Mouse (Mus musculus) lung, embryonic 16.5 days (tissue): Measurements from ENCODE around the gene Efcab9. TPM values are rescaled to one million over a fixed set of nuclear protein-coding genes. Genes with fewer than 3 reads are reported as not detected.

Experiments
- ATAC-seq: fragments of 200-750 bp; cut with Nextera tagmentation; 2 replicates; pipeline ENCODE4 v1.8.0; 2017; ENCODE audit warnings: low read depth, mild to moderate bottlenecking, moderate library complexity
- H3K27ac ChIP-seq: fragments of 300-500 bp; sonication (generic); 2 replicates; pipeline ENCODE4 v1.5.1; 2014; ENCODE audit warnings: mild to moderate bottlenecking, control low read depth, low read length
- H3K27me3 ChIP-seq: fragments of 300-500 bp; sonication (generic); 2 replicates; pipeline ENCODE4 v1.6.1; 2014; ENCODE audit warnings: low read depth, low read length, mixed read lengths; ENCODE audit not compliant: control insufficient read depth, insufficient read depth
- H3K36me3 ChIP-seq: fragments of 300-500 bp; sonication (generic); 2 replicates; pipeline ENCODE4 v1.6.1; 2014; ENCODE audit warnings: low read length; ENCODE audit not compliant: control insufficient read depth, insufficient read depth
- H3K4me1 ChIP-seq: fragments of 300-500 bp; sonication (generic); replicated peaks from 2 replicates; pipeline ENCODE4 v1.6.1; 2014; ENCODE audit warnings: low read length, mixed read lengths; ENCODE audit not compliant: control insufficient read depth, insufficient read depth
- H3K4me2 ChIP-seq: fragments of 300-500 bp; sonication (generic); 2 replicates; pipeline ENCODE4 v1.6.1; 2014; ENCODE audit warnings: low read depth, low read length, control low read depth
- H3K4me3 ChIP-seq: fragments of 300-500 bp; sonication (generic); 2 replicates; pipeline ENCODE4 v1.5.1; 2014; ENCODE audit warnings: mild to moderate bottlenecking, low read length, control low read depth
- H3K9ac ChIP-seq: fragments of 300-500 bp; sonication (generic); 2 replicates; pipeline ENCODE4 v1.6.1; 2014; ENCODE audit warnings: low read length, control low read depth
- H3K9me3 ChIP-seq: fragments of 300-500 bp; sonication (generic); 2 replicates; pipeline ENCODE4 v1.6.1; 2016; ENCODE audit warnings: low read length; ENCODE audit not compliant: control insufficient read depth
- WGBS: fragments of 180-500 bp; shearing (Covaris S2); extraction: QIAGEN DNeasy Blood & Tissue Kit; methylation state at CpG from one replicate; pipeline ENCODE4 v1.1.7; 2014; 5-methylcytosine and 5-hydroxymethylcytosine counted together
- polyA plus RNA-seq: library from polyadenylated mRNA; unstranded; fragments of >200 nt; fragmentation: Nextera tagmentation; extraction: Ambion mirVana; gene quantifications from 2 replicates; pipeline ENCODE4 v1.2.1, GENCODE M21; 2015

Gene Efcab9
- polyA plus RNA-seq, 1 experiment from 2014 or later = 0.79 TPM

GRCm38 (mm10) chr11:32568060-32568459 is 36.2 kb upstream of the Efcab9 start:
- no peak overlapping the region for H3K4me2 ChIP-seq
- H3K9me3 ChIP-seq = no peaks in the 10 kb centered on the region
- no peaks in the 10 kb centered on the region for H3K36me3 ChIP-seq
- no peak for ATAC-seq
- no peak overlapping the region for H3K4me3 ChIP-seq
- WGBS = 78% methylated on average over 7 of the region's 7 CpGs
- H3K27me3 ChIP-seq = no peaks in the 10 kb centered on the region
- no peak overlapping the region for H3K27ac ChIP-seq
- peaks cover 18% of the 10 kb centered on the region for H3K4me1 ChIP-seq
- H3K9ac ChIP-seq = no peak overlapping the region

DNA sequence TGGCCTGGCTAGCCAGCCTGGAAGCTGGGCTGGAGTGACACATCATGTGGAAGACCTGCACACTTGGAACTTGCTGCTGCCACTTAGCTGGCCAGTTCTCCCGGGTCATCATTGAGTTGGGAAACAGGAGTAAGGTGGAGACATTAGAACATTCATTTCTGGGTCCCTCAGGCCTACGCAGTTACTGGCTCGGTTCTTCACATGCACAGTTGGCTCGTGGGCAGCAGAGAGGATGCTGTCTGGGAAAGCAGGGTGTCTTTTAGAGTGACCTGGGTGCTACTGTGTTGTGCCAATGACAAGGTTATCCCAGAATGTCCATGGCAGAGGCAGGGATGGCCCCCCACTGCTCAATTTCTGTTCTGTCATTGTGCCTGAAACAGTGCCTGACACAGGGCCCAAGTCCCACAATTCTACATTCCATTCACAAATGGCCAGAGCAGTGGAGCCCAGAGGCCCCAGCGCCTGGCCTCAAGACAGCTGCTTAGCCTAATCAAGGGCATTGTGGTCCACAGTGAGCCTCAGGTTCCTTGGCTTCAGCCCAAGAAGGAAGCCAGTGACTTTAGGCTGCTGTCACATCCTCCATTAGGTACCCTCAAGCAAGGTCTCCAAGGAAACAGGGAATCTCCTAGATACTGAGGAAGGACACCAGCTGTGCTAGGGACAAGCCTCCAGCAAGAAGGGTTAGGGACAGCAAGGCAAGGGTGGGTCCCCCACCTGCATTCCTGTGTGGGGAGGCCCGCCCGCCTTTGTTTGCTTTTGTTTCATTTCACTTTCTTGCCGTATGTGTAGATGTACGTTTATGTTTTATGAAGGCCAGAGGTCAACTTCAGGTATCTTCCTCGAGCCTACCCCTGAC is 35.3 kb upstream of the Efcab9 start:
- no peak for ATAC-seq
- WGBS = 74% methylated on average over 10 of the region's 10 CpGs
- H3K9ac ChIP-seq = no peak overlapping the region
- no peaks in the 10 kb centered on the region for H3K9me3 ChIP-seq
- H3K4me3 ChIP-seq = no peak overlapping the region
- no peaks in the 10 kb centered on the region for H3K27me3 ChIP-seq
- H3K27ac ChIP-seq = no peak overlapping the region
- no peaks in the 10 kb centered on the region for H3K36me3 ChIP-seq
- H3K4me2 ChIP-seq = no peak overlapping the region
- peaks cover 18% of the 10 kb centered on the region for H3K4me1 ChIP-seq

DNA sequence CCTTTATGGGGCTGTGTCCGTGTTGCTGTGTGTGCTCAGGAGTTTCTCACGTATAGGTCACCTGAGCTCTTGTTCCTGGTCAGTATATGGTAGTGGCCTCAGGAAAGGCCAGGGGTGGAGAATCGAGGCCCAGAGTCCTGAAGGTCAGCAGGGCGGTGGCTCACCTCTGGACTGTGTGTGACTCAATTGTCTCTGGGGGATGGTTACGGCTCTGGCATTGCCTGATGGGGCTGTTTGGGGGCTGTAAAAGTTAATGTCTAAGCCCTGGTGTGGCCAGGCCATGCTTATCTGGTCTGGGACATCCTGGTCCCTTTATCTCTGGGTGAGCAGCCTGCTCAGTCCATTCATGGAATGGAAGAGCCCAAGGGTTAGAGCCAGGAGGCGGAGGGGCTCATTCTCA is 34.3 kb upstream of the Efcab9 start:
- no peak for ATAC-seq
- Histone ChIP-seq H3K4me3 (no peak overlapping the region), H3K9me3 (no peaks in the 10 kb centered on the region), H3K4me1 (peaks cover 18% of the 10 kb centered on the region), H3K36me3 (no peaks in the 10 kb centered on the region), H3K27me3 (no peaks in the 10 kb centered on the region), H3K4me2 (no peak overlapping the region), H3K27ac (no peak overlapping the region), H3K9ac (no peak overlapping the region)
- WGBS = 86% methylated on average over 6 of the region's 6 CpGs

DNA sequence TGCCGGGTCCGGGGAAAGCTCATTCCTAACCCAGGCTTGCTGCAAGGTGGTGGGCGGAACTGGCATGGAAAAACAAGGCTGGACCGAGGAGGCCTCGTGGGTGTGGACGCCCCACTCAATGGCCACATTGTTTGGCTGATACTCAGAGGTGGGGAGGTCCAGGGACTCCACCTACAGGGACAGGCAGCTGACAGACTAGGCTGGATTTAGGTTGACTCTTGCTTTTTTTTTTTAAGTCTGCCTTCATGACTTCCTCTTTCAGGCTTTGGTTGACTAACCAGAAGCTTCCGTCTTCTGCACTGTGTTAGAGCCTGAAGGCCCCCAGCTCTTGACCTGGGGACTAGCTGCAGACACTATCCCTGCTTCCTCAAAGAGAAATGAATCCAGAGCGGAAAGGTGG is 33.2 kb upstream of the Efcab9 start:
- H3K4me3 ChIP-seq = no peak overlapping the region
- H3K27ac ChIP-seq = peak overlapping the region; percentile 15; the same call in 1 of the 2 replicates
- peaks cover 18% of the 10 kb centered on the region for H3K4me1 ChIP-seq
- H3K9ac ChIP-seq = no peak overlapping the region
- no peak overlapping the region for H3K4me2 ChIP-seq
- H3K27me3 ChIP-seq = no peaks in the 10 kb centered on the region
- peak; percentile 42; the same call in 1 of the 2 replicates for ATAC-seq
- H3K9me3 ChIP-seq = no peaks in the 10 kb centered on the region
- WGBS = 41% methylated on average over 8 of the region's 8 CpGs
- H3K36me3 ChIP-seq = no peaks in the 10 kb centered on the region

DNA sequence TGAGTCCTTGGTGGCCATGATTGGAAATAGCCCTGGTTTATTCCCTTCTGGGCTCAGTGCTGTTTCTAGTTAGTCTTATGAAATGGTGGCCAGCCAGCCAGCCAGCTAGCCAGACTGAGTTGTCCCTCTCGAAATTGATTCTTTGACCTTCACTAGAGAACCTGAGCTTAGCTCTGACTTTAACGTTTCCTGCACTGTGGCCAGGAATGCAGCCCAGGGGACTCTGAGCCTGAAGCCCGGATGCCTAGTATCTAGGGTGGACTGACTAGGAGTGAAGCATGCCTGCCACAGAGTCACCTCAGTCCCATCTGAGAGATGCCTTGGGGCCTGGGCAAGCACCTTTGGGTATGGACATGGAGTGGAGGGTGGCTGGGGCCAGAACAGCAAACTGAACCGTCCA is 32.7 kb upstream of the Efcab9 start:
- Histone ChIP-seq H3K4me3 (no peak overlapping the region), H3K36me3 (no peaks in the 10 kb centered on the region), H3K4me1 (peaks cover 18% of the 10 kb centered on the region), H3K9ac (no peak overlapping the region), H3K9me3 (no peaks in the 10 kb centered on the region), H3K27me3 (no peaks in the 10 kb centered on the region), H3K4me2 (no peak overlapping the region), H3K27ac (peak overlapping the region; percentile 15; the same call in 1 of the 2 replicates)
- WGBS = 52% methylated on average over 4 of the region's 4 CpGs
- ATAC-seq = 0 out of 2 replicates have a peak, but pooled peaks have one; percentile 4

- H3K4me3 ChIP-seq = no peak overlapping the region
- no peaks in the 10 kb centered on the region for H3K27me3 ChIP-seq
- H3K4me1 ChIP-seq = peaks cover 18% of the 10 kb centered on the region
- no peaks in the 10 kb centered on the region for H3K9me3 ChIP-seq
- no peak overlapping the region for H3K4me2 ChIP-seq
- H3K27ac ChIP-seq = no peak overlapping the region
- no peak for ATAC-seq
- WGBS = 50% methylated on average over 3 of the region's 3 CpGs
- H3K9ac ChIP-seq = no peak overlapping the region
- no peaks in the 10 kb centered on the region for H3K36me3 ChIP-seq
These were observed 31.8 kb upstream of the Efcab9 start for GRCm38 (mm10) chr11:32563660-32564059.

DNA sequence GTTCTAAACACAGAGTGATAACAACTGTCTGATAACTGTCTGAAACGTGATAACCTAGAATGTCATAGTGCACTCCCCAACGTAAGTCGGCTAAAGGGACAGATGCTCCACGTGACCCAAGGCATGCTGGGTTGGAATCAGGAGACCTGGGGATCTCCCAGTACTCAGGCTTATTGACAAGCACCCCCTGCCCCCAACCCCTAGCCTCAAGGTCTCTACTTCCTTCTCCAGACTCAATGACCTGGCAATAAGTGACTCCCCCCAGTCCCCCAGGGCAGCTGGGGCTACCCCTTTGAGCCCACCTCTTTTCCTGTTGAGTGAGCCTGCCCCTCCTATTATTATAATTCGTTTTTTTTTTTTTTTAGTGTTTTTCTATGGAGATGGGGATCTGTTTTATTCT is 30.8 kb upstream of the Efcab9 start:
- Histone ChIP-seq H3K9ac (no peak overlapping the region), H3K4me1 (peaks cover 13% of the 10 kb centered on the region), H3K4me3 (no peak overlapping the region), H3K4me2 (no peak overlapping the region), H3K27me3 (no peaks in the 10 kb centered on the region), H3K36me3 (no peaks in the 10 kb centered on the region), H3K9me3 (no peaks in the 10 kb centered on the region), H3K27ac (no peak overlapping the region)
- WGBS = 66% methylated on average over 5 of the region's 5 CpGs
- ATAC-seq = no peak

DNA sequence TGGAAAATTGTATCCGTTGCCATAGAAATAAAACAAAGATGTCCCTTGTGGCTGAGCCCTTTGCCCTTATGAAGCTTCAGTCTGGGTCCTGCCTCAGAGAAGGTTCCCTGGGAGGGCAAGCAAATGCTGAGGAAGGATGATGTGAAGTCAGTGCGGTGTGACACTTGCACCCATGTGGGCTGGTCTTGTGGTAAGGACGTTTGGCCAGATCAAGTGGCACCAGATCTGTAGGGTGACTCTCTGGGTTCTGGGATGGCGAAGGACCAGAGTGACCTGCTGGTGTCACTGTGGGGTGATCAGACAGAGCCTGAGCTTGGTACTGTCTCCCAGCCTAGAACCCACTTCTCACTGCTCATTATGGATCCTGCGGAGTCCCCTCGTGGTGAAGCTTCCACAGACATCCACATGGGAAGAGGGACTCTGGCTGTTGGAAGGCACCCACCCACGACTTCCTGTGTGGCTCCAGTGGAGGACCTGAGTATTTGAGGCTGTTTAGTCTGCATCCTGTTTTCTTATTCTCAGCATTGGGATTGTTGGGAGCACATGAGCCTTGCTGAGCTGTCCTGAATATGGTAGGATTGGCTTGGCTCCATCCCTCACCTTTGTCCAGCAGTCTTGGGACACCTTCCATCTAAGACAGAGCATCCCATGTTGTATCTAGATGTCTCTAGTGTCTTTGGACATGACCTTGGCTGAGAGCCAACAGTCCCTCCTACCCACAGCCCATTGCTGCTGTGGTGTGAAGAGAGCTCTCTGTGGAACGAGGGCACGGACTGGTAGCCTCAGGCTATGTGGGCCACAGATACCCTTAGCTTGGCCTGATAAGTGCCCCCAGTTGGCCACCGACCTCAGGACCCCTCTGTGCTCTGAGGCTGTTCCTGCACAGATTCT is 29.8 kb upstream of the Efcab9 start:
- H3K27me3 ChIP-seq = no peaks in the 10 kb centered on the region
- H3K4me3 ChIP-seq = no peak overlapping the region
- no peaks in the 10 kb centered on the region for H3K36me3 ChIP-seq
- H3K9me3 ChIP-seq = no peaks in the 10 kb centered on the region
- ATAC-seq = no peak; the same call in 1 of the 2 replicates
- H3K4me1 ChIP-seq = peaks cover 7% of the 10 kb centered on the region
- H3K9ac ChIP-seq = no peak overlapping the region
- H3K4me2 ChIP-seq = no peak overlapping the region
- WGBS = 71% methylated on average over 10 of the region's 10 CpGs
- no peak overlapping the region for H3K27ac ChIP-seq
